Mouse (Mus musculus) 3134 (cell line): ENCODE results near the gene Fgf8.

ENCODE experiments used
- DNase-seq: peaks from one replicate; pipeline ENCODE4 v3.0.0-alpha.2; 2011; ENCODE audit warnings: low spot score; ENCODE audit not compliant: insufficient read length; ENCODE audit errors: extremely low read depth

The Fgf8 gene

GRCm38 (mm10) chr19:45749243-45750043 is 6.7 kb upstream of the Fgf8 start, which contains the start of gene Npm3:
Gene Npm3, minus strand, starts transcription at chr19:45749591.
- DNase-seq, result peak; percentile 82

GRCm38 (mm10) chr19:45748691-45749242 is 6.1 kb upstream of the Fgf8 start:
- peak; percentile 67 for DNase-seq

- DNase-seq, result peak; percentile 42
Measured at GRCm38 (mm10) chr19:45748206-45748605, 5.5 kb upstream of the Fgf8 start.

- DNase-seq, result peak; percentile 76
Measured at GRCm38 (mm10) chr19:45747028-45747867, 4.5 kb upstream of the Fgf8 start.

GRCm38 (mm10) chr19:45746153-45747020 is 3.7 kb upstream of the Fgf8 start:
- no peak for DNase-seq

- no peak for DNase-seq
Measured at GRCm38 (mm10) chr19:45745344-45746152, 2.8 kb upstream of the Fgf8 start.

GRCm38 (mm10) chr19:45743619-45744018 is 904 bp upstream of the Fgf8 start:
- DNase-seq, result no peak

- no peak for DNase-seq
Measured at GRCm38 (mm10) chr19:45742984-45743575, 365 bp upstream of the Fgf8 start.

GRCm38 (mm10) chr19:45741431-45742217 is 1.1 kb downstream of the Fgf8 start:
- DNase-seq, result no peak

GRCm38 (mm10) chr19:45740817-45741216 is 1.9 kb downstream of the Fgf8 start:
- DNase-seq, result no peak

GRCm38 (mm10) chr19:45740233-45740632 is 2.5 kb downstream of the Fgf8 start:
- no peak for DNase-seq

- DNase-seq, result no peak
Measured at GRCm38 (mm10) chr19:45738521-45738920, 4.2 kb downstream of the Fgf8 start.

- no peak for DNase-seq
Measured at GRCm38 (mm10) chr19:45737846-45738484, 4.8 kb downstream of the Fgf8 start.

GRCm38 (mm10) chr19:45737208-45737845 is 5.4 kb downstream of the Fgf8 start:
- DNase-seq, result no peak

- no peak for DNase-seq
Measured at GRCm38 (mm10) chr19:45736855-45737207, 5.9 kb downstream of the Fgf8 start.

- no peak for DNase-seq
Measured at GRCm38 (mm10) chr19:45736241-45736640, 6.5 kb downstream of the Fgf8 start.

GRCm38 (mm10) chr19:45734762-45735161 is 8.0 kb downstream of the Fgf8 start:
- no peak for DNase-seq

- DNase-seq, result no peak
Measured at GRCm38 (mm10) chr19:45734191-45734590, 8.5 kb downstream of the Fgf8 start.
